Mouse (Mus musculus) layer of hippocampus, postnatal 10 days (tissue): ENCODE results near the gene Lama4. TPM values are rescaled to one million over a fixed set of nuclear protein-coding genes. Genes with fewer than 3 reads are reported as not detected.

Experiments
- DNase-seq, 2 experiments: peaks; one replicate each; pipeline ENCODE4 v3.0.0; 2021; ENCODE audit warnings: low spot score in 2 of 2
- total RNA-seq, 2 experiments: library from RNA; stranded (reverse); gene quantifications; 2 replicates each; pipeline ENCODE4 v1.2.3; 2021

Lama4 gene
- total RNA-seq, 2 experiments from 2014 or later, result 19.3 to 26.1 TPM

DNA sequence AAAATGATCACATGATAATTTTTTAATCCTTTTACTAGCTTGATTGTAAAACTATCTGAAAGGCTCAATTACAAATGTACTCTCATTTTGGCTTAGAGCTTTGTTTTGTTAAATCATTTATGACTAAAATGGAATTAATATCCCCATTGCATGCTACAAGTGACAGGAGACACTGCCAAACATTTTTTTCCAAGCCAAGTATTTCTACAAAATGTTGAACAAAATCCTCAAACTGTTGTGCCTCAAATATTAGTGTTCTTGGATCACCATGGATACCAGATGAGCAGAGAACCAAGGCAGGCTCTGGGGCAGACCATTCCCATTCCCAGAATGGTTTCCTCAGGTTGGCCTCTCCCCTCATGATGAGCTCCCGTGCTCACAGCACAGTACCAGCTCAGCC, 79.8 kb downstream of the Lama4 start:
- no peak for DNase-seq

DNA sequence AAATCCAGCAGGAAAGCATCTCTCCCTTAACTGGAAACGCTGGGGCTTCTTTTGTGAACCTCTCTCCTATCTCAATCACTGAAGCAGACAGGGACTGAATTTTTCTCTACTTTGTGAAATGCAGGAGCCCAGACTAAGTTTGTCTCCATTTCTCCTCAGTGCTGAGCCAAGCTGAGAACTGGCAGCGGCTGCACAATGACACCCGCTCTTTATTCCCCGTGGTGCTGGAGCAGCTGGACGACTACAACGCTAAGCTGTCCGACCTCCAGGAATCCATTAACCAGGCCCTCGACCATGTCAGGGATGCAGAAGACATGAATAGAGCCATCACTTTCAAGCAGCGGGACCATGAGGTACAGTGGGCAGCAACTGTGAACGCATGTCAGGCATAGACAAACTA, 82.5 kb downstream of the Lama4 start:
- DNase-seq, result no peak

DNA sequence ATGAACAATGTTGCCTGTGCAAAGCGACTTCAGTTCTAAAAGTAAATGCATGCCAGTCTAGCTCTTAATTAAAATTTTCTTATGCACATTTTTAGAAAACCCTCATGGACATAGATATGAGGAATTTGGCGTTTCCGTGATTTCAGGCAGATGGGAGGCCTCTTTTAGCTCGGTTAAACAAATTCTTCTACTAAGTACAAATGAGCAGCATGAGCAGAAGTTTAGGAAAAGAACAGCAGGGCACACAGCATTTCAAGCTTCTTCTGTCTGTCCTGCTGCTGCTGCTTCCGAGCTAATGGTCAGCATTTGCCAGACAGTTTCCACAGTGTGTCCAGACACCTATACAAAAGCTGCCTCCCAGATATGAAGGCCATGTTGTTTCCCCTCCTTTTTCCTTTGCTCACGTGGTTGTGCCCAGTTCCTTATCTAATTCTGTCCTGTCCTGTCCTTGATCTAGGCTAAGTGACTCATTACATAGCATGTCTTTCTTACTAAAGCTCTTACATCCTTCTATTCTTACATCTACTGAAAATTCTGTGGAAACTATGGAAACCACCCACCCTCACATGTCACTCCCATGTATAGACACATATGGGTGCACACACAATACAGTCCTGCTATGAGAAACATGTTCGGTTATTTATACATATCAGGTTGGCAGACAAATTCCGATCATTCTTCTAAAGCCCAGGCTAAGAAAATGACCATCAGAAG, 84.4 kb downstream of the Lama4 start:
- no peak for DNase-seq

DNA sequence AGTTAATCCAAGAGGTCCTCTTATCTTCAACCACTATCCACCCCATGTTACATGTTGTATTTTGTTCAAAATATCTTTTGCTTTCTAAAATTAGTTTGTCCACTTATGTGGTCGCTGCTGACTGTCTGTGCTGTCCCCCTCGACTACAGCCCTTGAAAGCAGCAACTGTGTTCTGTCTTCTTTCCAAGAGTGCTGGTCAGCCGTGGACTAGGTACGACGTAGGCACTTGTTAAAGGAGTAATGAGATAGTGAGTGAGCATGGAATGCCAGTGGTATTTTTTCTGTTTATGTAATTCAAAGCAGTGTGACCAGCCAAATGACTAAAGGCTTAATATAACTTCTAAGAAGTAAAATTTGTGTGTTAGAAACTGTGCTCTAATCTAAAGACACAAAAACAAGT, 90.7 kb downstream of the Lama4 start:
- no peak for DNase-seq

DNA sequence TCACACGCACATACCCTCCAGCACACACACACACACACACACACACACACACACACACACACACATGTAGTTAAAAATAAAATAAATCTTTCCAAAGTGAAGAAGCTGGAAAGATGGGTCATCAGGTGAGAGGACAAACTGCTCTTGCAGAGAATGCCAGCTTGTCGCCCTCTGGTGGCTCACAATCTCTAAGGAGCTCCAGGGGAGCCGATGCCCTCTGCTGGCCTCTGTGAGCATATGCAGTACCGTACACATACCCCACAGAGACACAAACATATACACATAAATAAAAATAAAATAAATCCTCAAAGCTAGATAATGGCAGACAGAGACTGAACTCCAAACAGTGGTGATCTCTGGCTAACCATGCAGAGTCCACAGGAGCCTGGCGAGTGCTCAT, 99.4 kb downstream of the Lama4 start:
- no peak for DNase-seq

- no peak for DNase-seq
Measured at GRCm38 (mm10) chr10:39065449-39065848, 100.1 kb downstream of the Lama4 start.

- DNase-seq, result no peak
Measured at GRCm38 (mm10) chr10:39066061-39066460, 100.7 kb downstream of the Lama4 start.

DNA sequence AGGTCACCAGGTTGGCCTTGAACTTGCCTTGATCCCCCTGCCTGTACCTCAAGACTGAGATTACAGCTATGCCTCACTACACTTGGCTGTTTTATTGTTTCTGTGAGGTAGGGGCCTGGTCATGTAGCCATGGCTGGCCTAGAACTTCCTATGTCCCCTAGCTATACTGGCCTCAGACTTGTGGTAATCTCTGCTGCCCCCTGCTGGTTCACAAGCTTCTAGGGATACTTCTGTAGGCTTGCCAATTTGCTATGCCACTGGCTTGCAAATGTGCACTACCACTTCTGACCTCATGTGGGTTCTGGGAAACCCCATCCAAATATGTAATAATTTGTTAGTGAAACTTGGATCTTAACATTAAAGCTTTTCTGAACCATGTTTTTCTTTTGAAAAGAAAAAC, 101.6 kb downstream of the Lama4 start:
- peak; percentile 58 to 68 for DNase-seq

DNA sequence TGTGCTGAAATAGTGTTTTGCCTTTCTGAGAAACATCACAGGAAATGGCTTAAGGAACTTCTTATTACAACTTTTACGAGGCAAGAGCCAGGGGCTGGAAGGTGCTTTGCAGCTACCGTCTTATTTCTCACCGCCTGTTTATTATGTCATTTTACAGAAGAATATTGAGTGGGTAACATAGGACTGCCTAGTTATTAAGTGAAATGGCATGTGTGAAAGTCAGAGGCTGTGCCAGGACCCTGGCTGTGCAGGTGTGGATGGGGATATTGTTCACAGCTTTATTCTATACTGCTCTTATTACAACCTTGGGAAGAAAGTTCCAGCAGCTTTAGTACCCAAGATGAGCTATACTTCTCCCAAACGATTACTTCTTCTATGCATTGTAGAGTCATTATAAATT, 106.7 kb downstream of the Lama4 start:
- no peak for DNase-seq

DNA sequence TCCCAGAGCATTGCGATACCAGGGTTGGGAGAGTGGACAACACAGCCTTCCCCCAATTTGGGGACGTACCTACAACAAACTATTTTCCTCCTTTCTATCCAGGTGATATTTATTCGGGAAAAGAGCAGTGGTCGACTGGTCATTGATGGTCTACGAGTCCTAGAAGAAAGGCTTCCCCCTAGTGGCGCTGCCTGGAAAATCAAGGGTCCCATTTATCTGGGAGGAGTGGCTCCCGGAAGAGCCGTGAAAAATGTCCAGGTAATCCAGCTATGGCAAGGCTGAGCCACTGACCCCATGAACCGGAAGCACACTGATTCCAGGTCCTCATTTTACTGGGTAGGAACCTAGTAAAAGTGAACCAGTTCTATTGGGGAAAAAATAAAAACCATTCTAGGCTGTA, 131.7 kb downstream of the Lama4 start:
- peak; percentile 16 to 46 for DNase-seq

- no peak for DNase-seq
Measured at GRCm38 (mm10) chr10:39098746-39099145, 133.4 kb downstream of the Lama4 start.

- DNase-seq, result no peak
Measured at GRCm38 (mm10) chr10:39104803-39105449, 139.6 kb downstream of the Lama4 start.

GRCm38 (mm10) chr10:39106413-39106812, 141.1 kb downstream of the Lama4 start:
- no peak for DNase-seq

DNA sequence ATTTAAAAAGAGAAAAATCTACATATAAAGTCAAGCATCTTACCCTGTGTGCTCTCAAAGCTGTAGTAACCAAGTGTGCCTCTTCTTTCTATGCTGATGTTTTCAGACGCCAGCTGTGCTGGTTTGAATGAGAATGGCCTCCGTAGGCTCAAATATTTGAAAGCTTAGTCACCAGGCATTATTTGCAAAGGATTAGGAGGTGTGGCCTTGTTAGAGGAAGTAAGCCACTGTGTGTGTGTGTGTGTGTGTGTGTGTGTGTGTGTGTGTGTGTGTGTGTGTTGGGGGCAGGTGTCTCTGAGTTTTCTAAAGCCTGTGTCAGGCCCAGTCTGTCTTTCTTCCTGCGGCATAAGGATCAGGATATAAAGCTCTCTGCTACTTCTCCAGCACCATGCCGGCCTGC, 141.6 kb downstream of the Lama4 start:
- DNase-seq, result no peak

GRCm38 (mm10) chr10:39108837-39109488, 143.6 kb downstream of the Lama4 start:
- no peak for DNase-seq

DNA sequence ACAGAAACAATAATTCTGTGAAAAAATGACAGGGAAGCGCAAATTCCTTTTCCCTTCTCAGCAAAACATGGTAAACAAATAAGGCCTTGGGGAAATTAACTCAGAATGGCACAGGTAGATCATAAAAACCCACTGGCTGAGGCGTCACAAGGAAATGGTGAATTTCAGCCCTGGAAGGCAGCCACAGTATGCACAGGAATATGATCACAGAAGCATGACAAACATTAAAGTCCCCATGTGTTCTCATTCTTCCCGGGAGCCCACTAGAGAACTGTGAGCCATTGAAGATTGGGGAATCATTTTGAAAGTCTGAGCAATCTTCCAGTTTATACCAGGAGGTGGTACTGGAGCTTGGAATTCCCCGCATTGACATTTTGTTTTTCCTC, 144.2 kb downstream of the Lama4 start:
- no peak for DNase-seq

DNA sequence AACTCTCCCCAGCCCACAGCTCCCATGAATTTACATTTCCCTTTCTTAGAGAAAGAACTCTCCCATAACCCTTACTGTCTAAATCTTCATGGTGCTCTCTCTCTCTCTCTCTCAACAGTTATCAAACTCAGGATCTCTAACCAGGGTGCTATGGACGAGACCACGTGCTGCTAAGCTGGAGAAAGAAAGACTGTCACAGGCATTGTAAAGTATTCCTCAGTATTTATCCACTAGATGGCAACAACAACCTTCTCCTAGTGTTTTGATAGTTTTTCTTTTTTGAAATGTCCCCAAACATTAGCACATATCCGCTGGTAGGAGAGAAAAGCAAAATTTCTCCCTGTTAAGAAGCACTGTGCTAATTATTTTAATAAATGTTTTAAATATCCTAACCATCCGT, 156.1 kb downstream of the Lama4 start:
- DNase-seq, result no peak

GRCm38 (mm10) chr10:39133462-39134310, 168.4 kb downstream of the Lama4 start, which contains the start of the genes Fam229b and Tube1:
Fam229b (minus strand) TSS chr10:39133914.
Tube1 (plus strand) TSS chr10:39133976.
- peak; percentile 92 for DNase-seq

DNA sequence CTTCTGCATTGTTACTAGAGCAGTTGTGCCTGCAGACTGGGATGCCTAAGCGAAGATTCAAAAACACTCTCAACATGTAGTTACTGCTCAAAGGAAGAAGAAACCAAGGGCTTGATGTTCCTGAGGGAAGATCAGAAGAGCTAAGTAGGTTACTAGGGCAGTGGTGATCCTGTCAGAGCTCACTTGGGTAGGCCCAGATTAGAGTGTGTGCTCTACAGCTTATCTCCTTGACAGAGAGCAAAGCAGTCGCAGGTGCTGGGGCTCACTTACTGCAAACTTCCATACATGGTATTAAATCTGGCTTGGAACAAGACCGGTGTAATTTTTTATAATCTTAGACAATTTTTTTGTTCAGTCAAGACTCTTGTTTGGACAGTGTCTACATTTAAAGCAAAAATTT, 172.5 kb downstream of the Lama4 start:
- no peak for DNase-seq

GRCm38 (mm10) chr10:39138761-39139160, 173.4 kb downstream of the Lama4 start:
- DNase-seq, result no peak

DNA sequence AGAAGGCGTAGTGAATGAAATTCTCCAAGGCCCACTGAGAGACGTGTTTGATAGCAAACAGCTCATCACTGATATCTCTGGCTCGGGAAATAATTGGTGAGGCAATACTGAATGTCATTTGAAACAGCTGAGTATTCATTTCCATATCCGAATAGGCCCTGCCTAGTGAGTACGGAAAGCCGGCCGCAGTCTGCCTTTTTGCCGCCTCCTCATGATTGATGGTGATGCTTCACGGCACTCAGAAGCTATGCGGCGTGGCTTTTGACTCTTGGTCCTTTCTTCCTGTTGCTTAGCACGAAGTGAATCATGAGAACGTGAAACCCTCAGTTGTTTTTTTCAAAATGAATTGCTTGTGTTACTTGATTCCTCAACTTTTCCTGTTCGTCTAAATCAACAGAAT, 175.5 kb downstream of the Lama4 start:
- no peak for DNase-seq

DNA sequence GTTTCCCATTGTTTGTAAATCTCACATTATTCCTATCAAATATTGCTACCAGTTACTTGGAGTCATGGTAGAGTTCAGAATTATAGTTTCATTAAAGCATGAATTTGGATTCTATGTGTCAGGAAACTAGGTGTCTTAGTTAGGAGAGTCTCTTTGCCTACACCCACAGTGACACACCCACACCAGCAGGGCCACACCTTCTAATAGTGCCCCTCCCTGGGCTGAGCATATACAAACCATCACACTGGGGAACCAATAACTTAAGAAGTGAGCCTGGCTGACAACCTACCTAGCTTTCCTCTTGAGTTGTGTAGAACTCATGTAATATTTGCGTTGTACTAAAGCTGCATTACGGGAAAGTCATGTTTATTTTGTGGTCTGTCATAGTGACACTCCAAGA, 176.1 kb downstream of the Lama4 start:
- DNase-seq, result no peak
